Mouse (Mus musculus): ENCODE measurements around the gene Nrros. TPM values are rescaled to one million over a fixed set of nuclear protein-coding genes. Genes with fewer than 3 reads are reported as not detected.

The Nrros gene
- polyA plus RNA-seq, 1 experiment from 2014 or later: 13.9 TPM

GRCm38 (mm10) chr16:32200256-32201003 is 35.0 kb upstream of the Nrros start:
- peak overlapping the region; percentile 90 for H3K27ac ChIP-seq
- 21% methylated on average over 20 of the region's 21 CpGs for WGBS
- no peaks in the 10 kb centered on the region for H3K9me3 ChIP-seq (replicated peaks; ENCODE audit: low read length)
- no peaks in the 10 kb centered on the region for H3K27me3 ChIP-seq (ENCODE audit: insufficient read depth, low read length)
- peak overlapping the region; percentile 52 for H3K9ac ChIP-seq (ENCODE audit: low read depth, low read length)
- peak overlapping the region; percentile 37 for H3K4me3 ChIP-seq (replicated peaks; ENCODE audit: low read depth, low read length)
- peaks cover 3% of the 10 kb centered on the region; the same call in 1 of the 2 replicates for H3K4me1 ChIP-seq (replicated peaks; ENCODE audit: insufficient read depth, low read length)
- no peak for TF ChIP-seq CTCF (IDR thresholded peaks at IDR 0.05; ENCODE audit: low read depth)
- ATAC-seq (replicated peaks; ENCODE audit: low FRiP score, low read depth): peak; percentile 65
- H3K36me3 ChIP-seq (ENCODE audit: insufficient read depth, low read length): no peaks in the 10 kb centered on the region
- DNase-seq (ENCODE audit: low spot score): peak; percentile 69
- H3K4me2 ChIP-seq (ENCODE audit: low read length): peak overlapping the region; percentile 64

GRCm38 (mm10) chr16:32190011-32190441 is 24.6 kb upstream of the Nrros start:
- Histone ChIP-seq H3K27ac (no peak overlapping the region), H3K4me1 (replicated peaks; ENCODE audit: insufficient read depth, low read length) (no peaks in the 10 kb centered on the region), H3K9me3 (replicated peaks; ENCODE audit: low read length) (no peaks in the 10 kb centered on the region), H3K27me3 (ENCODE audit: insufficient read depth, low read length) (no peaks in the 10 kb centered on the region), H3K9ac (ENCODE audit: low read depth, low read length) (no peak overlapping the region), H3K36me3 (ENCODE audit: insufficient read depth, low read length) (no peaks in the 10 kb centered on the region), H3K4me3 (replicated peaks; ENCODE audit: low read depth, low read length) (no peak overlapping the region), H3K4me2 (ENCODE audit: low read length) (no peak overlapping the region)
- DNase-seq (ENCODE audit: low spot score) (peak; percentile 25), ATAC-seq (replicated peaks; ENCODE audit: low FRiP score, low read depth) (no peak)
- TF ChIP-seq CTCF (IDR thresholded peaks at IDR 0.05; ENCODE audit: low read depth): no peak
- 67% methylated on average over 12 of the region's 12 CpGs for WGBS

GRCm38 (mm10) chr16:32189109-32189508 is 23.7 kb upstream of the Nrros start:
- no peak for TF ChIP-seq CTCF (IDR thresholded peaks at IDR 0.05; ENCODE audit: low read depth)
- no peak overlapping the region for H3K9ac ChIP-seq (ENCODE audit: low read depth, low read length)
- H3K4me2 ChIP-seq (ENCODE audit: low read length): no peak overlapping the region
- no peaks in the 10 kb centered on the region for H3K27me3 ChIP-seq (ENCODE audit: insufficient read depth, low read length)
- ATAC-seq (replicated peaks; ENCODE audit: low FRiP score, low read depth) (no peak), DNase-seq (ENCODE audit: low spot score) (peak; percentile 15)
- H3K9me3 ChIP-seq (replicated peaks; ENCODE audit: low read length): no peaks in the 10 kb centered on the region
- no peak overlapping the region for H3K27ac ChIP-seq
- H3K4me1 ChIP-seq (replicated peaks; ENCODE audit: insufficient read depth, low read length): no peaks in the 10 kb centered on the region
- WGBS: 43% methylated on average over 6 of the region's 6 CpGs
- no peaks in the 10 kb centered on the region for H3K36me3 ChIP-seq (ENCODE audit: insufficient read depth, low read length)
- H3K4me3 ChIP-seq (replicated peaks; ENCODE audit: low read depth, low read length): no peak overlapping the region

- Histone ChIP-seq H3K9me3 (replicated peaks; ENCODE audit: low read length) (no peaks in the 10 kb centered on the region), H3K27ac (no peak overlapping the region), H3K9ac (ENCODE audit: low read depth, low read length) (no peak overlapping the region), H3K36me3 (ENCODE audit: insufficient read depth, low read length) (no peaks in the 10 kb centered on the region), H3K4me2 (ENCODE audit: low read length) (no peak overlapping the region), H3K27me3 (ENCODE audit: insufficient read depth, low read length) (no peaks in the 10 kb centered on the region), H3K4me1 (replicated peaks; ENCODE audit: insufficient read depth, low read length) (no peaks in the 10 kb centered on the region), H3K4me3 (replicated peaks; ENCODE audit: low read depth, low read length) (no peak overlapping the region)
- 96% methylated on average over 5 of the region's 5 CpGs for WGBS
- TF ChIP-seq CTCF (IDR thresholded peaks at IDR 0.05; ENCODE audit: low read depth): no peak
- no peak for ATAC-seq (replicated peaks; ENCODE audit: low FRiP score, low read depth)
- DNase-seq (ENCODE audit: low spot score): no peak
Observed at GRCm38 (mm10) chr16:32186056-32186455, 20.7 kb upstream of the Nrros start.

GRCm38 (mm10) chr16:32179333-32179901 is 14.0 kb upstream of the Nrros start, which contains the start of gene Bex6:
TSS of gene Bex6 (plus strand) at chr16:32179823.
- H3K4me3 ChIP-seq (replicated peaks; ENCODE audit: low read depth, low read length): no peak within 1 kb of the TSS
- WGBS: 85% methylated on average over 6 of the region's 6 CpGs
- H3K4me2 ChIP-seq (ENCODE audit: low read length): no peak within 1 kb of the TSS
- DNase-seq (ENCODE audit: low spot score): no peak
- ATAC-seq (replicated peaks; ENCODE audit: low FRiP score, low read depth): no peak
- H3K4me1 ChIP-seq (replicated peaks; ENCODE audit: insufficient read depth, low read length): peaks cover 4% of the 10 kb centered on the region
- no peak within 1 kb of the TSS for H3K9ac ChIP-seq (ENCODE audit: low read depth, low read length)
- no peaks in the 10 kb centered on the region for H3K27me3 ChIP-seq (ENCODE audit: insufficient read depth, low read length)
- TF ChIP-seq CTCF (IDR thresholded peaks at IDR 0.05; ENCODE audit: low read depth): no peak
- no peak within 1 kb of the TSS for H3K27ac ChIP-seq
- H3K9me3 ChIP-seq (replicated peaks; ENCODE audit: low read length): no peaks in the 10 kb centered on the region
- no peaks in the 10 kb centered on the region for H3K36me3 ChIP-seq (ENCODE audit: insufficient read depth, low read length)

- no peak for TF ChIP-seq CTCF (IDR thresholded peaks at IDR 0.05; ENCODE audit: low read depth)
- Histone ChIP-seq H3K27ac (peak overlapping the region; percentile 77), H3K4me2 (ENCODE audit: low read length) (peak overlapping the region; percentile 34; the same call in 1 of the 2 replicates), H3K27me3 (ENCODE audit: insufficient read depth, low read length) (no peaks in the 10 kb centered on the region), H3K36me3 (ENCODE audit: insufficient read depth, low read length) (no peaks in the 10 kb centered on the region), H3K4me3 (replicated peaks; ENCODE audit: low read depth, low read length) (no peak overlapping the region), H3K9ac (ENCODE audit: low read depth, low read length) (no peak overlapping the region), H3K9me3 (replicated peaks; ENCODE audit: low read length) (no peaks in the 10 kb centered on the region), H3K4me1 (replicated peaks; ENCODE audit: insufficient read depth, low read length) (peaks cover 4% of the 10 kb centered on the region)
- DNase-seq (ENCODE audit: low spot score): no peak
- ATAC-seq (replicated peaks; ENCODE audit: low FRiP score, low read depth): no peak
- 41% methylated on average over 18 of the region's 18 CpGs for WGBS
Observed at GRCm38 (mm10) chr16:32176896-32177686, 11.7 kb upstream of the Nrros start.
